Mouse (Mus musculus): ENCODE results near the gene Sapcd2. TPM values are rescaled to one million over a fixed set of nuclear protein-coding genes. Genes with fewer than 3 reads are reported as not detected.
A peak's percentile ranks its signal among the peaks of the same experiment; 100 is the strongest.

Gene Sapcd2
- polyA plus RNA-seq, 1 experiment from 2014 or later = 15.4 TPM

DNA sequence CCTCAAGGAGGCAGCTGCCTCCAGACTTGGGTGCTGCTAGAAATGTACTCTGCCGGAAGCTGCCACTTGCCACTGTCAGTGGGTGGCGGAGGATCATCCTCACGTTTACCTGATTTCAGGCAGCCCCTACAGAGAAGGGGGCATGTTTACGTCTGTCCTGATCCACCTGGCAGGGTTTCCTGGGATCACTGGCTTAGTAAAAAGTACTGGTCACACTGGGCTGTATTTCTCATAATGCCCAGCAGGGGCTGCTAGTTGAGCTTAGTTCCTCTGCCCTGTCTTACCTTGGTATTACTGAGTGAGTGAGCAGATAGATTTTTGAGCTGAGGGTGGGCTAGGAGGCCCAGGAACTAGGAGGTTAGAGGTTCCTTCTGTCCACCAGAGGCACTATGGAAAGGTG is 4.5 kb downstream of the Sapcd2 start:
- Histone ChIP-seq H3K9ac (no peak overlapping the region), H3K9me3 (replicated peaks) (no peaks in the 10 kb centered on the region), H3K4me2 (no peak overlapping the region), H3K36me3 (peaks cover 12% of the 10 kb centered on the region), H3K4me1 (replicated peaks) (peaks cover 20% of the 10 kb centered on the region), H3K27me3 (0 out of 2 replicates have a peak, but pooled peaks cover 4% of the 10 kb centered on the region), H3K27ac (no peak overlapping the region), H3K4me3 (no peak overlapping the region)
- 57% methylated on average over 4 of the region's 4 CpGs for whole genome bisulfite sequencing
- ATAC-seq (replicated peaks; ENCODE audit: insufficient number of reproducible peaks, insufficient read depth, low FRiP score, low read depth) = no peak

DNA sequence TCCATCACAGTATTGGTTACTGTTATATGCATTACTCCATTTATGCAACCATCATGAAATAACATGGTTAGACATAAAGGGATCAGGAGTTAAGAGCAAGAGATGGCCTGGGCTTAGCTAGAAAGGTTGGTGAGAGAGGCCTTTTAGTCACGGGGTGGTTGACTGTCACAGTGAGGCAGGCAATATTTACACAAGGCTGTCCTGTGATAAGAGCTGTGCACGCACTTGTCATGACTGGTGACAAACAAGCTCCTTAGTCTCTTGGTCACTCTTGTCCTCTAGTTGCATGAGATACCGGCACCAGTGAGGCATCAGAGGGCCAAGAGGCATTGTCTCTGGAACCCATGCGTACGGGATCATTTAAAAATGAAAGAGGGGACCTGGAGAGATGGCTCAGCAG is 12.4 kb downstream of the Sapcd2 start:
- H3K4me2 ChIP-seq = no peak overlapping the region
- no peak overlapping the region for H3K4me3 ChIP-seq
- no peak overlapping the region for H3K9ac ChIP-seq
- H3K4me1 ChIP-seq (replicated peaks) = no peaks in the 10 kb centered on the region
- no peaks in the 10 kb centered on the region for H3K36me3 ChIP-seq
- ATAC-seq (replicated peaks; ENCODE audit: insufficient number of reproducible peaks, insufficient read depth, low FRiP score, low read depth) = no peak
- peaks cover 10% of the 10 kb centered on the region; the same call in 1 of the 2 replicates for H3K27me3 ChIP-seq
- H3K9me3 ChIP-seq (replicated peaks) = no peaks in the 10 kb centered on the region
- H3K27ac ChIP-seq = no peak overlapping the region
- WGBS = 52% methylated on average over 5 of the region's 5 CpGs

DNA sequence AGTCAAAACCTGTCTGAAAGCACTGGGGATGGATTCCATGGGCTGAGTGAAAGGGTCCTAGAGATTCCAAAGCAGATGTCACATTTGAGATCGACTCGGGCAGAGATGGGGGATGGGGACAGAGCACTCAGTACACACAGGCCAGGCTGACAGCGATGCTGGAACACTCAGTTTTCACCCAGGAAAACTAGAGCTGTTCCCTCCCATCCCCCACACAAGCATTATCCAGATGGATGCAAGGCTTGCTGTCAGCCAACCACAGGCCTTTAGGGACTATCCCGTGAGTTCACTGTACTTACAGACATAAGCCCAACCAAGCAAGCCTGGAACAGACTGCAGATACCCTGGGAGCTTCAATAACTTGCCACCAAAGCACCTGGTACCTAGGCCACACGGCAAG is 19.1 kb downstream of the Sapcd2 start:
- Histone ChIP-seq H3K36me3 (no peaks in the 10 kb centered on the region), H3K27ac (no peak overlapping the region), H3K27me3 (peaks cover 37% of the 10 kb centered on the region), H3K4me3 (no peak overlapping the region), H3K9ac (no peak overlapping the region), H3K4me1 (replicated peaks) (peaks cover 17% of the 10 kb centered on the region), H3K4me2 (no peak overlapping the region), H3K9me3 (replicated peaks) (no peaks in the 10 kb centered on the region)
- ATAC-seq (replicated peaks; ENCODE audit: insufficient number of reproducible peaks, insufficient read depth, low FRiP score, low read depth) = no peak
- whole genome bisulfite sequencing = 58% methylated on average over 5 of the region's 5 CpGs

DNA sequence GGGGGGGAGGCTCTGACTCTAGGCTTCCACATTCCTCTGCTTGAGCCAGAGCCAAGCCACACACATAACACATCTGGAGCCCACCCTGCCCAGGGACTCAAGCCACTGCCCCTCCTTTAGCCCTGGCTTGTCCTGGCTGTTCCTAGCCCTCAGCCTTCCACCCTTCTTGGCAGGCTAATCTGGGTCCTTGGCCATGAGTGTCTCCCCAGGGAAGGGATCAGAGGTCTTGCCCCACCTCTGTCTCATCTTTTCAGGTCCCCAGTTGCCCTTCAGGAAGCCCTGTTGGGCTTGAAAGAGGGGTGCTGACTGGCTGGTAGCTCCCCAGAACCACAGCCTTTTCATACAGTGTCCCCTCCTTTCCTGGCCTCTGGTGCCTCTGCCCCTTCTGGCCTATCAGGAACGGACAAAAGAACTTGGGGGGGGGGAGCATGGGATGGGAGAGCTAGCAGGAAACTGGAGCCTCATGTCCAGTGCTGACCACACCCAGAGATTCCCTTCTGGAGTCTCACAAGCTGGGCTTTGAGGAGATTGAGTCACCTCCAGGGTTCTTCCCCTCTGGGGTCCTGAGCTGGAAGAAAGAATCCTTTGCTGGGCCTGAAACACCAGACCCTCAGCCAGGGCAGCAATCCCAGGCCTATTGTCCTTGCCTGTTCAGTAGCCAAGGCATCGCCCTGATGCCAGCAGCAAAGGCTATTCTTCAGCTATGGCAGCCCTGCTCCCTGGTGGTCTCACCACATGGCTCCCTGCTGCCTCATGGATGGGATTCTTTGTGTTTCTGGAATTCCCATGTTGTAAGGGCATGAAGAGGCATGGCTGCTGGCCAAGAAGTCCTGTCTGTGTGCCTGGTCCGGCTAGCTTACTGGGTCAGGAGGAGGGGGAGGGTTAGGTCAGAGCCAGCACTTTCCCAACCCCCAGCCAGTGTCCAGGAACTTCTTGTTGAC is 22.4 kb downstream of the Sapcd2 start:
- no peak; the same call in 1 of the 2 replicates for ATAC-seq (replicated peaks; ENCODE audit: insufficient number of reproducible peaks, insufficient read depth, low FRiP score, low read depth)
- Histone ChIP-seq H3K4me1 (replicated peaks) (peaks cover 20% of the 10 kb centered on the region), H3K36me3 (no peaks in the 10 kb centered on the region), H3K4me2 (no peak overlapping the region), H3K4me3 (no peak overlapping the region), H3K9ac (no peak overlapping the region), H3K27ac (no peak overlapping the region), H3K27me3 (peaks cover 65% of the 10 kb centered on the region), H3K9me3 (replicated peaks) (no peaks in the 10 kb centered on the region)
- 28% methylated on average over 3 of the region's 3 CpGs for WGBS

DNA sequence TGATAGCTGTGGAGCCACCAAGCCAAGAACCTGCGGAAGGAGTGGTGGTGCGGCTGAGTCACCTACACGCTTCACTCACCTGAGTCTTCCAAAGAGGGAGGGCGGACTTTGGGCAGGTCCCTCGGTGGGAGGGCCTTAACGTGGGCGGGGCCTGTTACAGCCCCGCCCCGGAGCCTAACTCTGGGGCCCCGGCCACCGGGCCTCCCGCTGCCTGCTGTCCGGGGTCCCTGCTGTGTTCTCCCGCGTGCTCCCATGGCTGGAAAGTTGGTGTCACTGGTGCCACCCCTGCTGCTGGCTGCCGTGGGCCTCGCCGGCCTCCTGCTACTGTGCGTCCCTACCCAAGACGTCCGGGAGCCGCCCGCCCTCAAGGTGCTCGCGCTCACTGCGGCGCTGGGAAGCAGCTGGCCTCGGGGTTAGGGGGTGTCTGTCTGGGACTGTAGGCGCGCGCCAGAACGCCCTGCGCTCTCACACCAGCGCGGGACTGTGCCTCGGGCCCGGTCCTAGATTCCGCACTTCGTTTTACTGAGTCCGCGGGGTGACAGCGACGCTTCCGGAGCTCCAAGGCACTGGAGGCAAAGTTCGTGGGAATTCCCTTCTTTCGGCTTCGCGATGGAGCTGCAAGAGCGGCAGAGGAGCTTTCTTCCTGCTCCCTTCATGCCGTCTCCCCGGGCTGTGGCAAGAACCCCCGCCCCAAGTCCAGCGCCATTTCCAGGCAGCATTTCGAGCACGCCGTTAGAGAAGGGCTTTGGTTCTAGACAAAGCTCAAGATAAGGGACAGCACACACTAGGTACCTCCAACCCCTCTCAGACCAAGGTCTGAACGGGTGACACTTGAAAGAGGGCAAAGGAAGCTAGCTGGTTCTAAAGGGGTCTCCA is 23.8 kb downstream of the Sapcd2 start, which contains the start of gene Entpd2:
Gene Entpd2, plus strand, starts transcription at position 154 of the 876 bp plus-strand sequence.
- H3K27me3 ChIP-seq = peaks cover 80% of the 10 kb centered on the region
- peak within 1 kb of the TSS; percentile 37 for H3K4me3 ChIP-seq
- ATAC-seq (replicated peaks; ENCODE audit: insufficient number of reproducible peaks, insufficient read depth, low FRiP score, low read depth) = 0 out of 2 replicates have a peak, but pooled peaks have one; percentile 16
- no peaks in the 10 kb centered on the region for H3K9me3 ChIP-seq (replicated peaks)
- H3K9ac ChIP-seq = peak within 1 kb of the TSS; percentile 11; the same call in 1 of the 2 replicates
- peak within 1 kb of the TSS; percentile 69 for H3K4me2 ChIP-seq
- 2% methylated on average over 57 of the region's 57 CpGs for WGBS
- peaks cover 24% of the 10 kb centered on the region for H3K4me1 ChIP-seq (replicated peaks)
- no peak within 1 kb of the TSS for H3K27ac ChIP-seq
- H3K36me3 ChIP-seq = no peaks in the 10 kb centered on the region

DNA sequence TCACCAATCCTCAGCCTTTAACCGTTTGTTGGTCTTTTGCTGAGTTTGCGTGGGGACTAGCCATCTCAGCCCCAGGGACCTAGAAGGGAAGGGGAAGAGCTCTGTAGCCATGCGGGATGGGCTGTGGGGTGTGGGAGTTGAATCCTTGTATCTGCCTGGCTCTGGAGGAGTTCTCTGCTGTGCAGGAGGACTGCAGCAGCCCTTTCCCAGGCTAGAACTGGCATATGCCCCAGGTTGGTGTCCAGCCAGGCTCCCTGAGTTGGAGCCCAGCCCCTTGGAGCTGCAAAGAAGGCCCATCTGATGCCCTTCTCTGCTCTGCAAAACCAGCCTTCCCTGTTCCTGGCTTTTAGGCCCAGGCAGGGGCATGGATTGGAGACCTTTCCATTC is 24.5 kb downstream of the Sapcd2 start:
- no peak overlapping the region for H3K9ac ChIP-seq

DNA sequence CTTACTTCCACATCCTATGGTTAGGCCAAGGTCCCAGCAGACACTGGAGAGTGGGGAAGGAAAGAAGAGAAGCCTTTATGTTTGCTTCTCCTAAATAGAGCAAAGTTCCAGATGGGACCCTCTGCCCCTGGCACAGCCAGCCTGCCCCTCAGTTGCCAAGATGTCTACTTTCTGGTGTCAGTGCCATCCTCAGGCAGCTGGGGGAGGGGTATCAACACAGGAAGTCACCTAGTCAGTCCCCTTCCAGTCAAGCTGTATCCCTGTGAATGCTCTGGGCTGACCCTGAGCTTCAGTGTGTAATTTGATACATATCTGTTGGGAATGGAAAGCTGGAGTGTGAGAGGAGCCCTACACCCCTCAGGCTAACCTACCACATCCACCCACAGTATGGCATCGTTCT is 24.9 kb downstream of the Sapcd2 start:
- H3K9ac ChIP-seq = no peak overlapping the region
- H3K4me2 ChIP-seq = no peak overlapping the region
- peaks cover 24% of the 10 kb centered on the region for H3K4me1 ChIP-seq (replicated peaks)
- 64% methylated on average over 1 of the region's 1 CpGs for WGBS
- no peaks in the 10 kb centered on the region for H3K9me3 ChIP-seq (replicated peaks)
- no peak for ATAC-seq (replicated peaks; ENCODE audit: insufficient number of reproducible peaks, insufficient read depth, low FRiP score, low read depth)
- no peaks in the 10 kb centered on the region for H3K36me3 ChIP-seq
- no peak overlapping the region for H3K27ac ChIP-seq
- H3K27me3 ChIP-seq = peaks cover 90% of the 10 kb centered on the region
- no peak overlapping the region for H3K4me3 ChIP-seq

More for the DNA sequence above, 24.5 kb downstream of the Sapcd2 start:
- Histone ChIP-seq H3K4me1 (replicated peaks) (peaks cover 24% of the 10 kb centered on the region), H3K27ac (no peak overlapping the region), H3K36me3 (no peaks in the 10 kb centered on the region), H3K9me3 (replicated peaks) (no peaks in the 10 kb centered on the region), H3K27me3 (peaks cover 86% of the 10 kb centered on the region), H3K4me2 (peak overlapping the region; percentile 69), H3K4me3 (peak overlapping the region; percentile 37)
- no peak for ATAC-seq (replicated peaks; ENCODE audit: insufficient number of reproducible peaks, insufficient read depth, low FRiP score, low read depth)
- 35% methylated on average over 3 of the region's 3 CpGs for WGBS

DNA sequence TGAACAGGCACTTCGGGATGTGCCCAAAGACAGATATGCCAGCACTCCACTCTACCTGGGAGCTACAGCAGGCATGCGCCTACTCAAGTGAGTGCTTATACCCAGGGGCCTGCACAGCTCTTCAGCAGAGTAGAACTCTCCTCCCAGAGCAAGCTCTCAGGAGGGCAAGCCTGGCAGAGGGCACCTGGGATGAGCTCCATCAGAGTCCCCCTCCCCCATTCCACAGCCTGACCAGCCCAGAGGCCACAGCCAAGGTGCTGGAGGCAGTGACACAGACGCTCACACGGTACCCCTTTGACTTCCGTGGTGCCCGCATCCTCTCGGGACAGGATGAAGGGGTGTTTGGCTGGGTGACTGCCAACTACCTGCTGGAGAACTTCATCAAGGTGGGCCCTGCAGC is 25.9 kb downstream of the Sapcd2 start:
- WGBS = 78% methylated on average over 7 of the region's 7 CpGs
- no peak for ATAC-seq (replicated peaks; ENCODE audit: insufficient number of reproducible peaks, insufficient read depth, low FRiP score, low read depth)
- no peaks in the 10 kb centered on the region for H3K36me3 ChIP-seq

DNA sequence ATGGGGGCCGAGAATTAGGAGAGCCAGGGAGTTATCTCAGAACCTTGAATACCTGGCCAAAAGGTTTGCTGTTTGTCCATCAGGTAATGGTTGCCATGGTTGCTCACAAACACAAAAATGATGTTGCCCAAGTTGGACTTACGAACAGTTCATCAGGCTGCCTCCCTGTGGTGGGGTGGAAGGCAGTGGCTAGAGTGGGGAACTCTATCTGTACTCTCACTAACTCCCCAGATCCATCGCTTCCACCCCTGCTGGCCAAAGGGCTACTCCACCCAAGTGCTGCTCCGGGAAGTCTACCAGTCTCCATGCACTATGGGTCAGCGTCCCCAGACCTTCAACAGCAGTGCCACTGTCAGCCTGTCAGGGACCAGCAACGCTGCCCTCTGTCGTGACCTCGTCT is 26.9 kb downstream of the Sapcd2 start, which contains the start of gene Npdc1:
Gene Npdc1, plus strand, starts transcription at position 301 of the 400 bp plus-strand sequence.
- 54% methylated on average over 8 of the region's 8 CpGs for WGBS
- H3K4me1 ChIP-seq (replicated peaks) = peaks cover 31% of the 10 kb centered on the region
- no peaks in the 10 kb centered on the region for H3K9me3 ChIP-seq (replicated peaks)
- peaks cover 93% of the 10 kb centered on the region for H3K27me3 ChIP-seq
- no peak within 1 kb of the TSS for H3K4me2 ChIP-seq
- no peak within 1 kb of the TSS for H3K4me3 ChIP-seq
- H3K36me3 ChIP-seq = no peaks in the 10 kb centered on the region
- H3K27ac ChIP-seq = no peak within 1 kb of the TSS
- ATAC-seq (replicated peaks; ENCODE audit: insufficient number of reproducible peaks, insufficient read depth, low FRiP score, low read depth) = no peak
- no peak within 1 kb of the TSS for H3K9ac ChIP-seq

More for the DNA sequence above, 25.9 kb downstream of the Sapcd2 start:
- H3K9me3 ChIP-seq (replicated peaks) = no peaks in the 10 kb centered on the region
- H3K27ac ChIP-seq = no peak overlapping the region
- H3K4me3 ChIP-seq = no peak overlapping the region
- H3K4me1 ChIP-seq (replicated peaks) = peaks cover 27% of the 10 kb centered on the region
- H3K4me2 ChIP-seq = no peak overlapping the region
- H3K27me3 ChIP-seq = peaks cover 92% of the 10 kb centered on the region
- no peak overlapping the region for H3K9ac ChIP-seq

DNA sequence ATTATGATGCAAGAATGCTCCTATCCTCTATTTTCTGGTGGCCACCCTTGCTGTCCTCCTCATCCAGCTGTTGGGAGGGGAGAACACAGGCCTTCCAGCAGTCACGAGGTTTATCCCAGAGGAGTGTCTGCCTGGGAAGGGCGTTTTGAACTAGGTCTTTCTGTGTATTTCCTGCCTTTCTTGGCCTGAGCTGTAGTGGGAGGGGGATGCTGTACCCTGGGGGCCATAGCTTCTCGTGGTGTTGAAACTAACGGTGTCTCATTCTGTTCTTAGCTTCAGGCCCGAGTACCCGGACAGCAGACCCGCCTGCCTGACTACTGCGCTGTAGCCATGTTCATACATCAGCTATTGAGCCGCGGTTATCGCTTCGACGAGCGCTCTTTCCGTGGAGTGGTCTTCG is 28.2 kb downstream of the Sapcd2 start:
- H3K4me1 ChIP-seq (replicated peaks) = peaks cover 22% of the 10 kb centered on the region
- no peak overlapping the region for H3K9ac ChIP-seq
- peak overlapping the region; percentile 18; the same call in 1 of the 2 replicates for H3K4me3 ChIP-seq
- no peak for ATAC-seq (replicated peaks; ENCODE audit: insufficient number of reproducible peaks, insufficient read depth, low FRiP score, low read depth)
- no peaks in the 10 kb centered on the region for H3K36me3 ChIP-seq
- H3K27me3 ChIP-seq = peaks cover 95% of the 10 kb centered on the region
- 17% methylated on average over 16 of the region's 16 CpGs for WGBS
- H3K27ac ChIP-seq = no peak overlapping the region
- H3K9me3 ChIP-seq (replicated peaks) = no peaks in the 10 kb centered on the region
- peak overlapping the region; percentile 44 for H3K4me2 ChIP-seq

DNA sequence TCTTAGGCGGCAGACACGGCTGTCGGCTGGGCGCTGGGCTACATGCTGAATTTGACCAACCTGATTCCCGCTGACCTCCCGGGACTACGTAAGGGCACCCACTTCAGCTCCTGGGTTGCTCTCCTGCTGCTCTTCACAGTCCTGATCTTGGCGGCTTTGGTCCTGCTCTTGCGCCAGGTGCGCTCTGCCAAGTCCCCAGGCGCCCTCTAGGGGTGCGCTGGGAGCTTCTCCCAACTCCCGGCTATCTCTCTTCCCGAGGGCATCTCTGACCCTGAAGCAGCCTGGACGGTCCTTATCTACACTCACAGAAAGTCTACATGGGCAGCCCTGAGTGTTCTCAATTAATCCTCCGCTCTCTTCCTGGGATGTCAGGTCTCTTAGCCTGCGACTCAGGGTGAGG is 28.6 kb downstream of the Sapcd2 start:
- ATAC-seq (replicated peaks; ENCODE audit: insufficient number of reproducible peaks, insufficient read depth, low FRiP score, low read depth) = no peak
- Histone ChIP-seq H3K9ac (no peak overlapping the region), H3K27ac (no peak overlapping the region), H3K4me3 (peak overlapping the region; percentile 18; the same call in 1 of the 2 replicates), H3K4me1 (replicated peaks) (peaks cover 18% of the 10 kb centered on the region), H3K27me3 (peaks cover 94% of the 10 kb centered on the region), H3K36me3 (no peaks in the 10 kb centered on the region), H3K4me2 (peak overlapping the region; percentile 44), H3K9me3 (replicated peaks) (no peaks in the 10 kb centered on the region)
- 3% methylated on average over 17 of the region's 17 CpGs for WGBS
